Mouse (Mus musculus): Measurements from ENCODE around the gene Pctp.

DNA sequence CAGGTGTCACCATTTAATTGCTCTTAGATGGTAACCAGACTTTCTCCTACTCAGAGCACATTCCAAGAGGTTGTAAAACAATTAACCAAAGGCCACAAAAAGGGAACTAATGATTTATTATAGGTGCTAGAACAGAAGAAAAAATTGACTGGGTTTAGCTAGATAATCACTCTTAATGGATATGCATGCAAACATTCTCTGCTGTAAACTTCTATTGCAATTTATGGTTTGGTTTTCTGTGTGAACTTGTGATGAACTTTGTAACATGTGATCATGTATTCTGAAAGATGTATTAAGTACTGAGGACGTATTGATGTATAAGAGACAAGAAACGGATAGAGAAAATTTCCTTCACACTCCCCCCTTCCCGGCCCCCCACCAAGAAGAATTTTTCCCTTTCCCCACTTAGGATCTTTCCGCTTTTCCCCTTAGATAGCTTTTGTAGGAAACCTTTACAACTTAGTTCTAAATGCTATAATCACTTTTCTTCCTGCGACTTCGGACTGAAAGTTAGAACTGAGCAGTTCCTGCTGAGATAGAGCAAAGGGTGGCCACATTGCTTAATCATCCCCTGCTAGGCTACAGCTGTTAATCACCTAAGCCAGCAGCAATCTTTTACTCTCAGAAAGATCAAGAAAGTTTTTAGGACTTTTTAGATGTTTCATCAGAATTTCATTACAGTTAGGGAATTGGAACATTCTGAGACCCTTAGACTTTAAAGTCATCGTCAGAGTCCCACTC is 5.3 kb upstream of the Pctp start:
- no peak for TF ChIP-seq POLR2A (IDR thresholded peaks at IDR 0.05; ENCODE audit: low read depth, low read length)
- TF ChIP-seq CTCF (conservative IDR thresholded peaks at IDR 0.05; ENCODE audit: insufficient read depth, insufficient read length, low read depth, low read length): no peak
